Mouse (Mus musculus) embryonic facial prominence, embryonic 10.5 days (tissue): ENCODE data around the gene Bri3. TPM values are rescaled to one million over a fixed set of nuclear protein-coding genes. Genes with fewer than 3 reads are reported as not detected.

Source experiments
- DNase-seq: peaks from one replicate; pipeline ENCODE4 v3.0.0-alpha.2; 2017; ENCODE audit warnings: low spot score
- H3K27ac ChIP-seq: fragments of 300-500 bp; sonication (generic); replicated peaks from 2 replicates; pipeline ENCODE4 v1.5.1; 2016; ENCODE audit warnings: mild to moderate bottlenecking
- H3K27me3 ChIP-seq: fragments of 300-500 bp; sonication (generic); replicated peaks from 2 replicates; pipeline ENCODE4 v1.6.1; 2016; ENCODE audit warnings: low read depth, mild to moderate bottlenecking; ENCODE audit not compliant: poor library complexity, severe bottlenecking
- H3K36me3 ChIP-seq: fragments of 300-500 bp; sonication (generic); replicated peaks from 2 replicates; pipeline ENCODE4 v1.6.1; 2016; ENCODE audit warnings: mild to moderate bottlenecking, moderate library complexity
- H3K4me1 ChIP-seq: fragments of 300-500 bp; sonication (generic); 2 replicates; pipeline ENCODE4 v1.6.1; 2016
- H3K4me3 ChIP-seq: fragments of 300-500 bp; sonication (generic); 2 replicates; pipeline ENCODE4 v1.5.1; 2016; ENCODE audit warnings: mild to moderate bottlenecking, moderate library complexity
- H3K9me3 ChIP-seq: fragments of 300-500 bp; sonication (generic); 2 replicates; pipeline ENCODE4 v1.6.1; 2016; ENCODE audit warnings: mild to moderate bottlenecking
- WGBS: fragments of 180-500 bp; shearing (Covaris S2); methylation state at CpG from one replicate; pipeline ENCODE4 v1.1.7; 2016; 5-methylcytosine and 5-hydroxymethylcytosine counted together
- polyA plus RNA-seq: library from polyadenylated mRNA; unstranded; fragments of >200 nt; fragmentation: Nextera tagmentation; extraction: Ambion mirVana; gene quantifications from 2 replicates; pipeline ENCODE4 v1.2.1, GENCODE M21; 2016

The Bri3 gene
- polyA plus RNA-seq, 1 experiment from 2014 or later, result 119 TPM

DNA sequence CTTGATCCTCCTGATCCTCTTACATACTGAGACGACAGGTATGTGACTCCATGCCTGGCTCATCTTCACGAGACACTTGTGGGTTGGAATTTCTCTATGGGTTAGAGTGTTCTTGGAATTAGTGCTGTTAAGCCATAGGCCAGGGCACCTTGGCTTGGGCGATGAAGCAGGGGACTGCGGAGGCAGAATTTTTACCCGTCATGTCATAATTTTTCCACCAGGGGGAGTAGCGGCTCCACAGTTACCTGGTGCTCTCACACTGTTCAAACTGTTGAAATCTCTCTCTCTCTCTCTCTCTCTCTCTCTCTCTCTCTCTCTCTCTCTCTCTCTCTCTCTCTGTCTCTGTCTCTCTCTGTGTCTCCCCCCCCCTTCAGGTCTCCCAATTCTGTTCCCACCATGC is 143.6 kb downstream of the Bri3 start:
- H3K9me3 ChIP-seq, result peaks cover 4% of the 10 kb centered on the region; the same call in 1 of the 2 replicates
- H3K4me1 ChIP-seq, result no peaks in the 10 kb centered on the region
- DNase-seq, result peak; percentile 63
- no peak overlapping the region for H3K4me3 ChIP-seq
- no peaks in the 10 kb centered on the region for H3K36me3 ChIP-seq
- no peak overlapping the region for H3K27ac ChIP-seq
- no peaks in the 10 kb centered on the region for H3K27me3 ChIP-seq
- WGBS, result 10% methylated on average over 6 of the region's 6 CpGs

DNA sequence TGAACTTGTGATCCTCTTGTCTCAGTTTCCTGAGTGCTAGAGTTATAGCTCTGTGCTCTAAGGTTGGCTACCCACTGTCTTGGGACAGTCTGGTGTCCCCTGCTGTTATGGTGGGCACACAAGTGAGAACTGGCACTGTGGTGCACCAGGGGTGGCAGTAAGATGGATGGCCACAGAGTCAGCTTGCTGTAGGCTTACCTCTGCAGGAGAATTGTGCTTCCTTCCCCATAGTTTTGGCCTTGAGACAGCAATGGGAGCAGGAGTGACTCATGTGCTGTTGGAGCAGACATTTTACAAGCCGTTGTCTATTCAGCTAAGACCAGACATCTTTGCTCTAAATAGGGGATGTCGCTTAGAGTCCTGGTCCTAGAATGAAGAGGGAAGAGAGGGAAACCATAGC is 149.9 kb downstream of the Bri3 start:
- H3K9me3 ChIP-seq, result 0 out of 2 replicates have a peak, but pooled peaks cover 2% of the 10 kb centered on the region
- no peaks in the 10 kb centered on the region for H3K36me3 ChIP-seq
- no peaks in the 10 kb centered on the region for H3K27me3 ChIP-seq
- no peak for DNase-seq
- 0 out of 2 replicates have a peak, but pooled peaks cover 10% of the 10 kb centered on the region for H3K4me1 ChIP-seq
- no peak overlapping the region for H3K4me3 ChIP-seq
- WGBS, result 92% methylated on average over 2 of the region's 2 CpGs
- no peak overlapping the region for H3K27ac ChIP-seq

DNA sequence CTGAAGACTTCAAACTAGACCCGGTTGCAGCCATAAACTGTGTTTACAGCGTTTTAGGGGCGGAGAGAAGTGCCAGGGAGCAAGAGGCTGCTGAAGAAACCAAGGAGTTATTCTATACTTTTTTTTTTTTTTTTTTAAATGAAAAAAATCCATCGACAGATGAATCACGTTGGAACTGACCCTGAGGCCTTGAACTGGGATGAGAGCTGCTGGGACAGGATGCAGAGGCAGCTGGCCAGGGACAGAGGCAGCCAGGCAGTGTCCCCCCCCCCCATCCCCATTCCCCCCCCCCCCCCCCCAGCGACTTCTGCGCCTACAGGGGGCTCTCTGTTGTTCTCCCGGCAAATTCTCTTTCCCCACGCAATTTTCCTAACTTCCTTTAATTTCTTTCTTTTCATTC is 153.3 kb downstream of the Bri3 start:
- no peak for DNase-seq
- Histone ChIP-seq H3K36me3 (no peaks in the 10 kb centered on the region), H3K27me3 (no peaks in the 10 kb centered on the region), H3K9me3 (0 out of 2 replicates have a peak, but pooled peaks cover 2% of the 10 kb centered on the region), H3K27ac (no peak overlapping the region), H3K4me1 (peaks cover 25% of the 10 kb centered on the region), H3K4me3 (no peak overlapping the region)
- 41% methylated on average over 5 of the region's 9 CpGs for WGBS

DNA sequence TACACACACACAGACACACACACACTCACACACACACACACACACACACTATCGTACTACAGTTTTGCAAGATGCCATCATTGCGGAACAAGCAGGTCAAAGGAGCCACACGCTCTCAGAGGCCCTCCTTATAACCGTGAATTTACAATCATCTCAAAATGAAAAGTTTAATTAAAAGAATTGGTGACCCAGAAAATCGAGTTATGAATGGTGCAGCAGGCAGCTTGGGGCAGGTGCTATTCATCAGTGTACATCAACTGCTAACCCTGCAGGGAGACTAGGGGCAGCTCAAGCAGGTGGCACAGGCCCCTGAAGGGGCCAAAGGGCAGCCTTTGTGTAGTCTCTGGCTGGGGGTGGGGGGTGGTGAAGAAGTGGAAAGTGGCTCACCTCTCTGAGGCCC is 156.6 kb downstream of the Bri3 start:
- DNase-seq, result peak; percentile 29
- peaks cover 25% of the 10 kb centered on the region for H3K4me1 ChIP-seq
- no peaks in the 10 kb centered on the region for H3K27me3 ChIP-seq
- H3K4me3 ChIP-seq, result no peak overlapping the region
- H3K9me3 ChIP-seq, result 0 out of 2 replicates have a peak, but pooled peaks cover under 1% of the 10 kb centered on the region
- H3K36me3 ChIP-seq, result no peaks in the 10 kb centered on the region
- WGBS, result 55% methylated on average over 5 of the region's 5 CpGs
- H3K27ac ChIP-seq, result no peak overlapping the region

DNA sequence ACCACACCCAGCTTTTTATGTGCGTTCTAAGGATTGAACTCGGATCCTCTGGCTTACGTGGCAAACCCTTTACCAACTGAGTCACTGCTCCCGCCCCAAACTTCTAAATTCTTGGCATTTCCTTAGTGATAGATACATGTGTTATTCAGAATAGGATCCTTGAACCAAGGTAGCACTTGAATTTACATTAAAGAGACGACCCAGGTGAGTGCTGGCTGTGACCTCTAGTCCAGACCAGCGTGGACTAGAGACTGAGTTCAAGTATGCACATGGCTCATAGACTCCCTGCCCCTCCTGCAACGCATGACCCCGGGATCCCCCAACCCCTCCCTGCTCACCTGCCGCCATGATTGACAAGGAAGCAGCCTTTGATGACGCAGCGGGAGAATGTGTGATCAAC is 162.0 kb downstream of the Bri3 start:
- H3K36me3 ChIP-seq, result no peaks in the 10 kb centered on the region
- H3K4me3 ChIP-seq, result no peak overlapping the region
- no peak for DNase-seq
- 90% methylated on average over 11 of the region's 11 CpGs for whole genome bisulfite sequencing
- peaks cover 7% of the 10 kb centered on the region for H3K4me1 ChIP-seq
- no peak overlapping the region for H3K27ac ChIP-seq
- H3K27me3 ChIP-seq, result no peaks in the 10 kb centered on the region
- H3K9me3 ChIP-seq, result no peaks in the 10 kb centered on the region

DNA sequence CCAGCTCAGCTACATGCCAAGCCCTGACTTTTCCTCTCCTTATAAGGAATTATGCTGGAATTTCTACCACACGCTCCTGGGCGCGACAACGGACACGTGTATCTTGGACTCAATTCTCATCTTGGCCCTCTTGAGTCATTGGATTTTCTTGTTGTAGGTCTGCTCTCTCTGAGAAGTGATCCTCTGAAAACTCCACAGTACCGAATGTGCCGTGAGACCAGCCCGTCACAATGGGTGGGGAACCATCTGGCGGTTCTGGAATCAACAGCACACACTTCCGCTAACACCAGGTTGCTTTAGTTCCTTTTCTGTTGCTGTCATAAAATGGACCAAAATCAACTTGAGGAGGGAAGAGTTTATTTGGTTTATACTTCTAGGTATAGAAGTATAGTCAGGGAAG is 166.4 kb downstream of the Bri3 start:
- Histone ChIP-seq H3K4me1 (peaks cover 4% of the 10 kb centered on the region; the same call in 1 of the 2 replicates), H3K27ac (no peak overlapping the region), H3K36me3 (no peaks in the 10 kb centered on the region), H3K27me3 (no peaks in the 10 kb centered on the region), H3K9me3 (no peaks in the 10 kb centered on the region), H3K4me3 (no peak overlapping the region)
- 95% methylated on average over 10 of the region's 10 CpGs for WGBS
- no peak for DNase-seq

DNA sequence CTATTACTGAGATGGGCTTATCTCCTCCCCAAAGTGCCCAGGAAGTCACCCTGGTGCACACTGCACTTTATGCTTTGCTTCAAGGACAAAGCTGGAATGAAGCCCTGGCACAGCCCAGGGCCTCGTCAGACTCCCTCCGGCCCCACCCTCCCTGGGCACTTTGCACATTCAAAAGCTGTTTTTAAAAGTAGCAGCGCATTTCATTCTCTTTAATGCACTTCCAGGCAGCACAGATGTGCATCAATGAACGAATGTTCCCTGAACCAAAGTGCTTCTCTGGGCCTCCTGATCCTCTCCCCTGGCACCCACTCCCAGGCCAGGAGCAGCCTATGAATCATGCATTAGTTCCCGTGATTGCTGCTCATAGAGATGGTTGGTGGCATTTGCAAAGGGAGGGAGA is 167.5 kb downstream of the Bri3 start:
- H3K36me3 ChIP-seq, result no peaks in the 10 kb centered on the region

DNA sequence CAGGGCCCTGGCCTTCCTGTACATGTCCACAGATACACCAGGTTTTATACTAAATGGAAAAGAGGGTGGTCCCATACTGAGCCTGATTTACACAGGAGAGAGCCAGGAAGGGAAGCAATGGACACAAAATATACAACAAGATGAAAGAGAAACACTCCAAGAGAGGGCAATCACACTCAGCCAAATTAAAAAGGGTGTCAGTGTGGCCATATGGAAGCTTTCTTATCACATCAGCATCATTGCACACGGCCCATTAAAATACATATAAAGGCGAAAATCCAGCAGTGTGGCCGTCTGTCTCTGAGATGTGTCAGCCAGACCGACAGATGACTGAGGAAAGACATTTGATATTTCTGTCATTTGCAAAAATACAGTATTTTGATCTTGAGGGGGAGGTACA is 168.5 kb downstream of the Bri3 start:
- DNase-seq, result no peak
- Histone ChIP-seq H3K4me3 (no peak overlapping the region), H3K9me3 (no peaks in the 10 kb centered on the region), H3K36me3 (no peaks in the 10 kb centered on the region), H3K27ac (no peak overlapping the region), H3K4me1 (peaks cover 4% of the 10 kb centered on the region; the same call in 1 of the 2 replicates), H3K27me3 (no peaks in the 10 kb centered on the region)
- 87% methylated on average over 4 of the region's 4 CpGs for WGBS

More for the DNA sequence above, 167.5 kb downstream of the Bri3 start:
- Histone ChIP-seq H3K27ac (no peak overlapping the region), H3K27me3 (no peaks in the 10 kb centered on the region), H3K9me3 (no peaks in the 10 kb centered on the region), H3K4me3 (no peak overlapping the region), H3K4me1 (peaks cover 4% of the 10 kb centered on the region; the same call in 1 of the 2 replicates)
- 69% methylated on average over 5 of the region's 5 CpGs for WGBS
- DNase-seq, result no peak

DNA sequence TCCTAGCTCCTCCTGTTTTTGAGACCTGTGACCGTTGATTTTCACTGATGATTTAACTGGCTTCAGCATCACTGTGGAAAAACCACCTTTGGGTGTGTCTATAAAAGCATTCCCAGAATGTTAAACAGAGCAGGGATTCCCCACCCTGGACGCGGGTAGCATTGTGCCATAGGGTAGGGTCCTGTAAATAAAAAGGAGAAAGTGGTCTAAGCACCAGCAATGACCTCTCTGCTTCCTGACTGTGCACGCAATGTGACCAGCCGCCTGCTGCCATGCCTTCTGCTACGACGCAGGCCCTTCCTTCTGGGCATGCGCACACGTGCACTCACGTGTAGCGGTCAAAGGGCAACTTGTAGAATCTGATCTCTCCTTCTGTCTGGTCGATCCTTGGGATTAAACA is 174.2 kb downstream of the Bri3 start:
- 91% methylated on average over 12 of the region's 12 CpGs for WGBS
- DNase-seq, result no peak
- Histone ChIP-seq H3K9me3 (no peaks in the 10 kb centered on the region), H3K4me1 (no peaks in the 10 kb centered on the region), H3K4me3 (no peak overlapping the region), H3K36me3 (no peaks in the 10 kb centered on the region), H3K27me3 (no peaks in the 10 kb centered on the region), H3K27ac (no peak overlapping the region)

DNA sequence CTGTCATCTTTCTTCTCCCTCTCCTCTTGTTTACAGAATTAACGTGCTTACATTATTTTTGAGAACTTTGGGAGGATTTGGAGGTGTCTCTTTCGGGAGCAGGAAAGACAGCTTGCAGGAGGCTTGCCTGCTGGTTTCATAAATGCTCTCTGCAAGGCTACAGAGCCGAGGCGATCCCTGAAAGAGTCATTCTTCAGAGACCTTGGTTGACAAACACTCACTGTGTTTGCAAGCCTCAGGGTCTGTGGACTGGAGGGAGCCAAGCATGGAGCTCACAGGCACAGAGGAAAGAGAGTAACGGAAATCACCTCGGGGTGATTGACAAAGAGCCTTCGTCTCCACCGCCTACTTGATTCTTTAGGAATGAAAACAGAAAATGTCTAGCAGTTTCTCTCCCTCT is 175.8 kb downstream of the Bri3 start:
- H3K4me1 ChIP-seq, result no peaks in the 10 kb centered on the region
- H3K36me3 ChIP-seq, result no peaks in the 10 kb centered on the region
- no peak overlapping the region for H3K27ac ChIP-seq
- no peaks in the 10 kb centered on the region for H3K27me3 ChIP-seq
- no peak for DNase-seq
- WGBS, result 46% methylated on average over 8 of the region's 8 CpGs
- H3K9me3 ChIP-seq, result no peaks in the 10 kb centered on the region
- no peak overlapping the region for H3K4me3 ChIP-seq

DNA sequence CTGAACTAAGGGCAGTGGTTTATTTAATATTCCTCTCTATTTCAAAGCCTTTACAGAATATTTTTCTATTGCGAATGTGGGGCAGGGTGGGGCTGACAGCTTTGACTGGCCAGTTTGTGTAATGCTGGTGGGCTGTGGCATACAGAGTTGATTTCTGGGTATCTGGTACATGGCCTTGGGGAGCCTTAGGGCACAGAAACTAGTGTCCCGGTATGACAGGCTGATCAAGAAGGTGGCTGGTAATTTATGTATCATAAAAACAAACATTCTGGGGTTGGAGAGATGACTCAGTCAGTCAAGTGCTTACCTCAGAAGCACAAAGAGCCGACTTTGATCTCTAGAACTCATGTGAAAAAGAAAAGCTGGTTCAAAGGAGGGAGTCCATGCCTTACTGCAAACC is 182.5 kb downstream of the Bri3 start:
- Histone ChIP-seq H3K27ac (no peak overlapping the region), H3K4me1 (no peaks in the 10 kb centered on the region), H3K9me3 (no peaks in the 10 kb centered on the region), H3K27me3 (no peaks in the 10 kb centered on the region), H3K36me3 (no peaks in the 10 kb centered on the region), H3K4me3 (no peak overlapping the region)
- DNase-seq, result no peak
- 82% methylated on average over 3 of the region's 3 CpGs for WGBS

DNA sequence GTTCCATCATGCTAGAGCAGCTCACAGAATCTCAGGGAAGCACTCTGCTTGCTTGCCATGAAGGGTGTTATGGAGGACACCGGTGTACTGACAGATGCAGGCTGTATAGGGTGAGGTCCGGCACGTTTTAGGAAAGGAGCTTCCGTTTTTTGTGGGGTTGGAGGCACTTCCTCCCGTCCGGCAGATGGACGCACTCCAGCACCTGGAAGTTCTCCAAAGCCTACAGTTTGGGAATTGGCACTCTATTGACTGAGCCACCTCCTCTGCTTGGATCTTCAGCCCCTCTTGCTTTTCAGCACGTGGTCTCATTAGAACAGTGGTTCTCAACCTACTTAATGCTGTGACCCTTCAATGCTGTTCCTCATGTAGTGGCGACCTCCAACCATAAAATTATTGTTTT is 183.6 kb downstream of the Bri3 start:
- H3K9me3 ChIP-seq, result no peaks in the 10 kb centered on the region
- no peak overlapping the region for H3K27ac ChIP-seq
- WGBS, result 85% methylated on average over 9 of the region's 9 CpGs
- H3K4me3 ChIP-seq, result no peak overlapping the region
- H3K36me3 ChIP-seq, result no peaks in the 10 kb centered on the region
- no peaks in the 10 kb centered on the region for H3K4me1 ChIP-seq
- H3K27me3 ChIP-seq, result no peaks in the 10 kb centered on the region
- no peak for DNase-seq

DNA sequence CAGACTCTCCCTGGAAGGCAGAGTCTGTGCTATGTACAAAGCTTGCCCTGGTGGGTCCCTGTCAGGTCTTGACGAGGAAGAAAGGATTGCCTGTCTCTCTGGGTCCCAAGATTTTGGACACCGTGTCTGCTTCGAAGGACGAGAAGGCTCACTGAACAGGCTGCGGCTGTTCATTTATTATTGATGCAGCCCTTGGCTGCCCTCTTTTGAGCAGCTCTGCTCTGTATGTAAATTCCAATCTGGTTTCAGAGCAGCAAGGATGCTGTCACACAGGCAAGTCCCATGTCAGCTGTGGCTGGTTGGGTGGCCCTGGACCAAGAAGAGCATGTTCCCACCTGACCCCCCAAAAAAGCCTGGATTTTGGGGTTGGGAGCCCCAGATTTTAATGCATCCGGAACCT is 187.2 kb downstream of the Bri3 start:
- Histone ChIP-seq H3K4me1 (no peaks in the 10 kb centered on the region), H3K36me3 (no peaks in the 10 kb centered on the region)
- 87% methylated on average over 6 of the region's 6 CpGs for WGBS

More for the DNA sequence above, 187.2 kb downstream of the Bri3 start:
- H3K4me3 ChIP-seq, result no peak overlapping the region
- no peaks in the 10 kb centered on the region for H3K27me3 ChIP-seq
- H3K27ac ChIP-seq, result no peak overlapping the region
- no peaks in the 10 kb centered on the region for H3K9me3 ChIP-seq
- DNase-seq, result no peak
